Mouse (Mus musculus): ENCODE measurements around the gene Itpr1.
A peak's percentile ranks its signal among the peaks of the same experiment; 100 is the strongest.

The Itpr1 gene

GRCm38 (mm10) chr6:108397956-108398355 is 185.1 kb downstream of the Itpr1 start:
- no peak for DNase-seq (ENCODE audit: low read depth)

GRCm38 (mm10) chr6:108401412-108401955 is 188.6 kb downstream of the Itpr1 start:
- no peak for DNase-seq (ENCODE audit: low read depth)

GRCm38 (mm10) chr6:108404736-108405135 is 191.8 kb downstream of the Itpr1 start:
- no peak for DNase-seq (ENCODE audit: low read depth)

GRCm38 (mm10) chr6:108408053-108408452 is 195.2 kb downstream of the Itpr1 start:
- DNase-seq (ENCODE audit: low read depth) = peak; percentile 70

- no peak for DNase-seq (ENCODE audit: low read depth)
These were observed 195.8 kb downstream of the Itpr1 start for GRCm38 (mm10) chr6:108408726-108409125.

- DNase-seq (ENCODE audit: low read depth) = no peak
These were observed 197.9 kb downstream of the Itpr1 start for GRCm38 (mm10) chr6:108410771-108411170.

GRCm38 (mm10) chr6:108411201-108411600 is 198.3 kb downstream of the Itpr1 start:
- DNase-seq (ENCODE audit: low read depth) = no peak

- DNase-seq (ENCODE audit: low read depth) = no peak
These were observed 200.1 kb downstream of the Itpr1 start for GRCm38 (mm10) chr6:108413006-108413405.

- DNase-seq (ENCODE audit: low read depth) = no peak
These were observed 200.7 kb downstream of the Itpr1 start for GRCm38 (mm10) chr6:108413593-108413992.

GRCm38 (mm10) chr6:108415847-108416246 is 203.0 kb downstream of the Itpr1 start:
- no peak for DNase-seq (ENCODE audit: low read depth)

GRCm38 (mm10) chr6:108417508-108417907 is 204.6 kb downstream of the Itpr1 start:
- DNase-seq (ENCODE audit: low read depth) = no peak

GRCm38 (mm10) chr6:108418218-108418617 is 205.3 kb downstream of the Itpr1 start:
- no peak for DNase-seq (ENCODE audit: low read depth)

GRCm38 (mm10) chr6:108424749-108425584 is 212.1 kb downstream of the Itpr1 start:
- DNase-seq (ENCODE audit: low read depth) = no peak

GRCm38 (mm10) chr6:108426789-108427188 is 213.9 kb downstream of the Itpr1 start:
- DNase-seq (ENCODE audit: low read depth) = no peak

GRCm38 (mm10) chr6:108428383-108428782 is 215.5 kb downstream of the Itpr1 start:
- DNase-seq (ENCODE audit: low read depth) = no peak

GRCm38 (mm10) chr6:108429950-108430349 is 217.1 kb downstream of the Itpr1 start:
- no peak for DNase-seq (ENCODE audit: low read depth)

- DNase-seq (ENCODE audit: low read depth) = no peak
These were observed 218.3 kb downstream of the Itpr1 start for GRCm38 (mm10) chr6:108431193-108431592.

- DNase-seq (ENCODE audit: low read depth) = no peak
These were observed 219.9 kb downstream of the Itpr1 start for GRCm38 (mm10) chr6:108432836-108433235.

GRCm38 (mm10) chr6:108434816-108435215 is 221.9 kb downstream of the Itpr1 start:
- DNase-seq (ENCODE audit: low read depth) = no peak

GRCm38 (mm10) chr6:108435467-108435866 is 222.6 kb downstream of the Itpr1 start:
- DNase-seq (ENCODE audit: low read depth) = no peak

GRCm38 (mm10) chr6:108436608-108437007 is 223.7 kb downstream of the Itpr1 start:
- DNase-seq (ENCODE audit: low read depth) = no peak

GRCm38 (mm10) chr6:108441290-108441689 is 228.4 kb downstream of the Itpr1 start:
- no peak for DNase-seq (ENCODE audit: low read depth)

- no peak for DNase-seq (ENCODE audit: low read depth)
These were observed 229.4 kb downstream of the Itpr1 start for GRCm38 (mm10) chr6:108442291-108442690.

- DNase-seq (ENCODE audit: low read depth) = no peak
These were observed 231.5 kb downstream of the Itpr1 start for GRCm38 (mm10) chr6:108444435-108444834.

Data from c-Kit-positive CD71-positive TER-119-negative erythroid progenitor cells, embryonic 14.5 days (primary cell).